Comparison of ENCODE assay signal across 16 mouse cellular contexts in the genomic region with DNA sequence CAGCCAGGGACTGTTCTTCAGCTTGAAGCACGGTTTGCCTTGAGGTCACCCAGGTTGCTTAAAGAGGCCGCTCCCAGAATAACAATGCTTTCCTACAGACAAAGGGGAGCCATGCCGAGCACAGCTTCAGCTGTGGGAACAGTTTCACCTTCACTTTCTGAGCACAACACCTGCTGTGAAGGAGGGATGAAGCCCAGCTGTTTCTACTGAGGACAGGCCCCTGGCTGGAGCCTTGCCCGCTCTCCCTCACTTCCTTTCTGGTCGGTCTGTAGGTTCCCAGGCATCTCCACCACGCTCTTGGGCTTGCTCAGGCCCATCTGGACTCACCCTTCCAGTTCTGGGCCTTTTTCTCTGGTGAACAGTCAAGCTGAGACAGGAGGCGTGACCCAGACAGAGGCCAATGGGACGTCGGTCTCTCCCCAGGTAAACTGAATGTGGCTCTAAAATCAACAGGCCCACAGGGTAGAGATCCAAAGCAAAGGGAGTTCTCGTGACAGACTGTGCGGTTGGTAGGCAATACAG.
A peak's percentile ranks its signal among the peaks of the same experiment; 100 is the strongest.
DNase-seq lines count a peak whose midpoint lies in the region; ATAC-seq and TF ChIP-seq lines count a peak whose summit lies in the region.
"Had no signal": no experiment of that assay in that cellular context is flagged by ENCODE, and none has a peak within 500 bp of the region (broad histone marks: within the 10 kb centered on the region; RNA-seq: fewer than 3 reads in every experiment).

No protein-coding gene starts in this region.

- no peak overlapping the region for H3K27ac ChIP-seq in lung, embryonic 16.5 days (ENCODE audit: low read length)
- H3K27ac ChIP-seq in ES-E14 (ENCODE audit: insufficient read depth, low read depth, low read length, poor library complexity, severe bottlenecking): no peak overlapping the region
- peak overlapping the region; percentile 46 for H3K27ac ChIP-seq in limb, embryonic 10.5 days
- H3K27ac ChIP-seq in hindbrain, embryonic 11.5 days (ENCODE audit: low read depth, low read length): no peak overlapping the region
- H3K27ac ChIP-seq: hindbrain, embryonic 12.5 days; intestine, embryonic 15.5 days; kidney, postnatal 0 days; liver, embryonic 12.5 days; lung, embryonic 15.5 days had no signal

- no peaks in the 10 kb centered on the region for H3K9me3 ChIP-seq in lung, embryonic 16.5 days (ENCODE audit: control insufficient read depth, low read length)
- H3K9me3 ChIP-seq in ES-E14 (ENCODE audit: control insufficient read depth, insufficient read depth, low read depth, low read length): no peaks in the 10 kb centered on the region
- no peaks in the 10 kb centered on the region for H3K9me3 ChIP-seq in limb, embryonic 10.5 days (replicated peaks)
- H3K9me3 ChIP-seq in hindbrain, embryonic 11.5 days (ENCODE audit: control insufficient read depth, low read length): no peaks in the 10 kb centered on the region
- H3K9me3 ChIP-seq: hindbrain, embryonic 12.5 days; intestine, embryonic 15.5 days; liver, embryonic 12.5 days; lung, embryonic 15.5 days had no signal

- no peak for DNase-seq in lung, postnatal 4 days
- peak; percentile 80 for DNase-seq in ES-E14 (ENCODE audit: low read depth, low spot score)
- no peak for DNase-seq in limb, embryonic 10.5 days (ENCODE audit: low spot score)
- DNase-seq in urinary bladder, postnatal 25 days (ENCODE audit: low spot score): peak; percentile 48
- no peak for DNase-seq in right cerebral cortex, postnatal 25 days
- no peak for DNase-seq in hindbrain, embryonic 11.5 days (ENCODE audit: low spot score)
- DNase-seq: adrenal gland, postnatal 36 days; B cell, adult 2 months; embryo, embryonic 11 days; gastrocnemius, postnatal 14 days had no signal

- H3K4me3 ChIP-seq in lung, embryonic 16.5 days (ENCODE audit: low read length): no peak overlapping the region
- no peak overlapping the region for H3K4me3 ChIP-seq in ES-E14 (ENCODE audit: insufficient read depth in 1 of 2, low read depth in 1 of 2, low read length in 2 of 2, poor library complexity in 1 of 2, severe bottlenecking in 1 of 2)
- no peak overlapping the region for H3K4me3 ChIP-seq in limb, embryonic 10.5 days
- H3K4me3 ChIP-seq in hindbrain, embryonic 11.5 days (ENCODE audit: low read depth, low read length): no peak overlapping the region
- H3K4me3 ChIP-seq: hindbrain, embryonic 12.5 days; intestine, embryonic 15.5 days; liver, embryonic 12.5 days; lung, embryonic 15.5 days had no signal

- peak; percentile 20; the same call in 1 of the 2 replicates for ATAC-seq in lung, embryonic 16.5 days (ENCODE audit: low read depth)
- ATAC-seq in hindbrain, embryonic 11.5 days (ENCODE audit: low FRiP score): no peak
- ATAC-seq: intestine, embryonic 15.5 days; liver, embryonic 12.5 days had no signal

- H3K9ac ChIP-seq in lung, embryonic 16.5 days (ENCODE audit: low read length): no peak overlapping the region
- no peak overlapping the region for H3K9ac ChIP-seq in ES-E14 (ENCODE audit: insufficient read depth, low read depth, low read length, poor library complexity, severe bottlenecking)
- H3K9ac ChIP-seq in hindbrain, embryonic 11.5 days (ENCODE audit: low read depth, low read length): no peak overlapping the region
- H3K9ac ChIP-seq: hindbrain, embryonic 12.5 days; intestine, embryonic 15.5 days; liver, embryonic 12.5 days; lung, embryonic 15.5 days had no signal

- WGBS in lung, embryonic 16.5 days: 48% methylated on average over 11 of the region's 11 CpGs
- 51% methylated on average over 11 of the region's 11 CpGs for WGBS in limb, embryonic 10.5 days
- WGBS in hindbrain, embryonic 11.5 days: 38% methylated on average over 11 of the region's 11 CpGs

- H3K36me3 ChIP-seq in lung, embryonic 16.5 days (ENCODE audit: control insufficient read depth, insufficient read depth, low read length): no peaks in the 10 kb centered on the region
- no peaks in the 10 kb centered on the region for H3K36me3 ChIP-seq in ES-E14 (ENCODE audit: control insufficient read depth, insufficient read depth, low read length, poor library complexity, severe bottlenecking)
- H3K36me3 ChIP-seq in limb, embryonic 10.5 days: no peaks in the 10 kb centered on the region
- no peaks in the 10 kb centered on the region for H3K36me3 ChIP-seq in hindbrain, embryonic 11.5 days (ENCODE audit: control insufficient read depth, insufficient read depth, low read length)
- H3K36me3 ChIP-seq: hindbrain, embryonic 12.5 days; intestine, embryonic 15.5 days; liver, embryonic 12.5 days; lung, embryonic 15.5 days had no signal

- no peaks in the 10 kb centered on the region for H3K27me3 ChIP-seq in lung, embryonic 16.5 days (ENCODE audit: control insufficient read depth, insufficient read depth, low read depth, low read length)
- H3K27me3 ChIP-seq in limb, embryonic 10.5 days (ENCODE audit: low read depth, poor library complexity, severe bottlenecking): no peaks in the 10 kb centered on the region
- no peaks in the 10 kb centered on the region for H3K27me3 ChIP-seq in hindbrain, embryonic 11.5 days (ENCODE audit: control insufficient read depth, insufficient read depth, low read length)
- H3K27me3 ChIP-seq: hindbrain, embryonic 12.5 days; intestine, embryonic 15.5 days; lung, embryonic 15.5 days had no signal

- in situ Hi-C loops in ES-E14 (cut with MboI; ENCODE audit: low sequenced_read_pairs in 2 of 2, unreplicated experiment in 2 of 2): no loop called here

- no peak overlapping the region for H3K4me2 ChIP-seq in lung, embryonic 16.5 days (ENCODE audit: low read depth, low read length)
- H3K4me2 ChIP-seq in hindbrain, embryonic 11.5 days (replicated peaks; ENCODE audit: low read depth, low read length): no peak overlapping the region
- H3K4me2 ChIP-seq: hindbrain, embryonic 12.5 days; intestine, embryonic 15.5 days; liver, embryonic 12.5 days; lung, embryonic 15.5 days had no signal

- H3K4me1 ChIP-seq in lung, embryonic 16.5 days (replicated peaks; ENCODE audit: control insufficient read depth, insufficient read depth, low read length): no peaks in the 10 kb centered on the region
- peaks cover 2 to 14% of the 10 kb centered on the region in 2 experiments; a peak in 3 of 4 replicates for H3K4me1 ChIP-seq in ES-E14 (ENCODE audit: control insufficient read depth in 2 of 2, insufficient read depth in 2 of 2, low read length in 2 of 2, poor library complexity in 1 of 2)
- no peaks in the 10 kb centered on the region for H3K4me1 ChIP-seq in limb, embryonic 10.5 days
- H3K4me1 ChIP-seq in hindbrain, embryonic 11.5 days (replicated peaks; ENCODE audit: control insufficient read depth, insufficient read depth, low read length): no peaks in the 10 kb centered on the region
- H3K4me1 ChIP-seq: intestine, embryonic 15.5 days; liver, embryonic 12.5 days; lung, embryonic 15.5 days had no signal

TF ChIP-seq in ES-E14, 5 proteins besides CTCF, POLR2A, EP300 and RAD21:
- TF ChIP-seq MAFK (IDR thresholded peaks at IDR 0.05; ENCODE audit: insufficient read depth, low read depth, low read length): 0 out of 2 replicates have a peak, but pooled peaks have one; percentile 17
- no peak for TF ChIP-seq ZNF384 (IDR thresholded peaks at IDR 0.05; ENCODE audit: low read depth, low read length)
- no peak for TF ChIP-seq ZC3H11A (IDR thresholded peaks at IDR 0.05; ENCODE audit: borderline replicate concordance, low read depth, low read length)
- TF ChIP-seq CHD2 (IDR thresholded peaks at IDR 0.05; ENCODE audit: low read depth, low read length): peak; percentile 42; the same call in 1 of the 2 replicates
TF ChIP-seq in ES-E14: peak in this region for 2.

Comparison
In these comparisons a context has a peak if more than half of its experiments do, and no peak if none do; other contexts are left out.
1. DNase-seq: peak in ES-E14 (single experiment) and urinary bladder, postnatal 25 days (single experiment); none in lung, postnatal 4 days (0 of 2), limb, embryonic 10.5 days (single experiment), right cerebral cortex, postnatal 25 days (single experiment) and hindbrain, embryonic 11.5 days (single experiment).